Mouse (Mus musculus) kidney, adult 2 months (tissue): ENCODE measurements around the gene Kcmf1.

Experiments used
- CTCF ChIP-seq: fragments of 200-500 bp; conservative IDR thresholded peaks from 2 replicates; pipeline ENCODE4 v1.5.1; 2011; ENCODE audit warnings: low read depth, mild to moderate bottlenecking, control low read depth, low read length, moderate library complexity, mixed read lengths; ENCODE audit not compliant: insufficient read depth, insufficient read length
- POLR2A ChIP-seq: fragments of 200-500 bp; IDR thresholded peaks from one replicate; pipeline ENCODE4 v1.6.1; 2011; ENCODE audit warnings: low read depth, low read length, control low read depth

GRCm38 (mm10) chr6:72900952-72901351 is 1.2 kb upstream of the Kcmf1 start:
- TF ChIP-seq POLR2A (no peak), CTCF (no peak)
